Mouse (Mus musculus) gastrocnemius, postnatal 14 days (tissue): ENCODE data around the gene Faf1. TPM values are rescaled to one million over a fixed set of nuclear protein-coding genes. Genes with fewer than 3 reads are reported as not detected.

Experiments
- DNase-seq: peaks from one replicate; pipeline ENCODE4 v3.0.0; 2021; ENCODE audit warnings: mixed read lengths
- intact Hi-C: fragments of 180-260 bp; cut with DNase I; formaldehyde crosslinking; loops from one replicate; pipeline ENCODE4 v1.15.1; 2025; ENCODE audit warnings: low total_unique reads
- total RNA-seq, 2 experiments: library from RNA; stranded (reverse); gene quantifications; 2 replicates each; pipeline ENCODE4 v1.2.3; 2021

Faf1 gene
- total RNA-seq, 2 experiments from 2014 or later, result 23.1 to 23.6 TPM

DNA sequence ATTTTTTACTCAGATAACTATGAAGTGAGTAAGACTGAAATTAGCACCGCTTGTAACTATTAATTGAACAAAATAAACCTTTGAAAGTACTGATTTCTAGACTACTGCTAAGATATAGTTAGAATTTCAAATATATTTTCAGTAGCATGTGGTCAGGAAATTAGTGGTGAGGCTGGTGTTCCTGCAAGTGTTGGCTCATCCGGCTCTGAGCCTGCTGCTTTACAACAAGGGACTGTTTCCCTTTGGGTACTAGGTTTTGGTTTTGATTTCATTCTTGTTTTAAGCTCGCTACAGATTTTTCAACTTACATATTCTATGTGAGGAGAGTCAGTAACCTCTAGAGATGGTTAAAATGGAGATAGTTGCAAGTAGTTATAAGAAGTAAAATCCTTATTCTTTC lies 84.1 kb downstream of the Faf1 start:
- intact Hi-C loops, result loop anchor here (5.0 kb wide), 1 partner anchor 262 kb away; no protein-coding TSS in a partner anchor
- no peak for DNase-seq

DNA sequence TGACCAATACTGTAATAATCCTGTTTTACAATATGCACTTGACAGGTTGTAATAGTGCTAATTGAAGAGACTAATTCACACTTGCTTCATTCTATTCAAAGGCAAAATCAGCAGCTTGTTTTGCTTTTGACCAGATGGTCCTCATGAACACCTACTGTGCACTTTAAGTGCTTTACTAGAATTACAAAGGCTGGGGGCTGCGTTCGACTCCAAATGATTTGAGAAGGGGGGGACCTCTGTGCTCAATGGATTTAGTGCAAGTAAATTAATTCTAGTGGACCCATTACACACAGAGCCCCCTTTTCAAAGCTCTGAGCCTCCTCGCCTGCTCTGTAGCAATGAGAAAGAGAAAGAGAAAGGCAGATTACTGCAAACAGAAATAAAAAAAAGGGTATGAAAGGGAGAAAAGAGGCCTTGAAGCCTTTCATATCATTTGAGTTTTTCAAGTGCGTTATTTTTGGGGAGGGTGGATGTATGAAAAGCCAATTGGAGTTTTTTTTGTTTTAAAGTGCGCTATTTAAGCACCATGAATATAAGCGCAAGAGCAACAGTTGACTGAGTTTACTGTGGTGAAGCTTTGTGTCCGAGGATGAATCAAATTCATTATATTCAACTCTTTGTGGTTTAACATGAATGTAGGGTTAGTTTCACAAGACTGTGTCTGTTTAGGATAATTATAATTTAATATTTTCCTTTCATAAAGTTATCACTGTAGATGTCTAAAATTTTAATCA lies 86.5 kb downstream of the Faf1 start:
- intact Hi-C loops, result loop anchor here (5.0 kb wide), 1 partner anchor 259 kb away; no protein-coding TSS in a partner anchor
- DNase-seq, result no peak

- no peak for DNase-seq
- intact Hi-C loops, result no loop called here
Observed at GRCm38 (mm10) chr4:109769071-109769470, 92.7 kb downstream of the Faf1 start.

GRCm38 (mm10) chr4:109782577-109783114 lies 106.3 kb downstream of the Faf1 start:
- intact Hi-C loops, result no loop called here

GRCm38 (mm10) chr4:109789347-109790001 lies 113.1 kb downstream of the Faf1 start:
- intact Hi-C loops, result no loop called here
- DNase-seq, result no peak

More at GRCm38 (mm10) chr4:109782577-109783114, 106.3 kb downstream of the Faf1 start:
- no peak for DNase-seq

DNA sequence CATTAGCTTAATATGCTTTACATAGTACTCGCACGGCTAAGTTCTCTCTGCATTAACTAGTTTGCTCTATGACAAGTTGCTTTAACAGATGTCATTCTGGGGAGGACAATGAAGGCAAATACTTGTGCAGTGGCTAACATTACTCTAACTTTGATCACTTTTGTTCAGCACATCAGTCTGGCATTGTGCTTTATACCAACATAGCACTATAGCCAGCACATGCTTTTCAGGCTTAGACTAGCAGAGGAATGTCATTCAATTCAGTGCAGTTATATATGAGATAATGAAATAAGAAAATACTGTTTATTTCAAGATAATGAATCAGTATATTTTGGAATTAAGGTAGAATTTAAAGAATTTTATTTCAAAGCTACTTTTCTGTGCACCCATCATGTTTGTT lies 115.9 kb downstream of the Faf1 start:
- DNase-seq, result no peak
- intact Hi-C loops, result no loop called here

- DNase-seq, result no peak
- intact Hi-C loops, result no loop called here
Observed at GRCm38 (mm10) chr4:109793072-109793471, 116.7 kb downstream of the Faf1 start.

- intact Hi-C loops, result no loop called here
- DNase-seq, result no peak
Observed at GRCm38 (mm10) chr4:109797511-109798182, 121.3 kb downstream of the Faf1 start.

GRCm38 (mm10) chr4:109806408-109806807 lies 130.0 kb downstream of the Faf1 start:
- no peak for DNase-seq
- intact Hi-C loops, result no loop called here

DNA sequence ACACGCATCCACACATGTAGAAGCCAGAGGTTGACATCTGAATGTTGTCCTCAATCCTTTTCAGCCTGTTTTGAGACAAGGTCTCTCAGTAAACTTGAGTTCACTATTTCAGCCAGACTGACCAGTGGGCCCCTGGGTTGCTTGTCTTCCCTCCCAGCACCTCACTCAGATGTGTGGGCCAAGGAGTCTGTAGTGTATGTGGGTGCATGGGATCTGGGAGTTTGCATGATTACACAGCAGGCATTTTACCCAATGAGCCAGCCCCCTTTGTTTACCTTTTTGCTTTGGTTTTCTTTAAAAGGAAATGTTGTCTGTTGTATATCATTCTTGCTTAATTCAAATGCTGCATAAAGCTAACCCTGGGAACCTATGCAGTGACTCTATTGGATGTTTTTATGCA lies 138.8 kb downstream of the Faf1 start:
- DNase-seq, result no peak
- intact Hi-C loops, result no loop called here

DNA sequence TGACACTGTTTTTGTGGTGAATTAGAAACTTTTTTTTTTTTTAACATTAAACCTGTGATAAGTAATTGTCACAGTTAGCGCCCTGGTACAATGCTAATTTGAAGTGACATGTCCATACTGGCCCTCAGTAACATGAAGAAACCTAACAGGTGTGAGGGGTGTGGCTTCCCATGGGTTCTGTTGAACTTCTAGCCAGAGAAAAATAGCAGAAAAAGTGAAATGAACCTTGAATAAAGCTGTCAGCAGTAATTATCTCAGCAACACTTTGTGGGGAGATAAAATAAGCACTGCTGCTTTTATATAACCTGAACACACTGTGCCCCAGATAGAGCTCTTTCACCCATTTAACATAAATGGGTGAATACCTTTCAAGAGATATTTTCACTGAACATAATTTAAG lies 139.2 kb downstream of the Faf1 start:
- intact Hi-C loops, result no loop called here
- DNase-seq, result no peak

- intact Hi-C loops, result no loop called here
- no peak for DNase-seq
Observed at GRCm38 (mm10) chr4:109819455-109819854, 143.1 kb downstream of the Faf1 start.

DNA sequence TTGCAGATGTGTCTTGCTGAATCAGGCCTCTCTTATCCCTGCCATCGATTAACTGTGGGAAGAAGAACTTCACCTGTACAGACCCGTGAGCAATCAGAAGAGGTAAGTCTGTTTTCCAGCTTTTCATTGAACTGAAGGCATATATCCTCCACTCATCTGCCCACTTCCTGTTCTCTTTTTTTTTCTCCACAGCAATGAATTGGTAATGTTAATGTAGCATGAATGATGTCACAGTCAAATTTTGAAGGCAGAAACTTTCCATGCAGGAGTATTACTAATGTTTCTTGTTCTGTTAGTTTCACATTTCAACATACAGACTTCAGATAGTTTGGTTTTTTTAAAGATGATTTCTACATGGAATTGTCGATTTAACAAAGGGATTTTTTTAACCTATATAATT lies 153.4 kb downstream of the Faf1 start:
- intact Hi-C loops, result no loop called here
- no peak for DNase-seq

GRCm38 (mm10) chr4:109857851-109858250 lies 181.5 kb downstream of the Faf1 start:
- intact Hi-C loops, result no loop called here
- DNase-seq, result no peak

DNA sequence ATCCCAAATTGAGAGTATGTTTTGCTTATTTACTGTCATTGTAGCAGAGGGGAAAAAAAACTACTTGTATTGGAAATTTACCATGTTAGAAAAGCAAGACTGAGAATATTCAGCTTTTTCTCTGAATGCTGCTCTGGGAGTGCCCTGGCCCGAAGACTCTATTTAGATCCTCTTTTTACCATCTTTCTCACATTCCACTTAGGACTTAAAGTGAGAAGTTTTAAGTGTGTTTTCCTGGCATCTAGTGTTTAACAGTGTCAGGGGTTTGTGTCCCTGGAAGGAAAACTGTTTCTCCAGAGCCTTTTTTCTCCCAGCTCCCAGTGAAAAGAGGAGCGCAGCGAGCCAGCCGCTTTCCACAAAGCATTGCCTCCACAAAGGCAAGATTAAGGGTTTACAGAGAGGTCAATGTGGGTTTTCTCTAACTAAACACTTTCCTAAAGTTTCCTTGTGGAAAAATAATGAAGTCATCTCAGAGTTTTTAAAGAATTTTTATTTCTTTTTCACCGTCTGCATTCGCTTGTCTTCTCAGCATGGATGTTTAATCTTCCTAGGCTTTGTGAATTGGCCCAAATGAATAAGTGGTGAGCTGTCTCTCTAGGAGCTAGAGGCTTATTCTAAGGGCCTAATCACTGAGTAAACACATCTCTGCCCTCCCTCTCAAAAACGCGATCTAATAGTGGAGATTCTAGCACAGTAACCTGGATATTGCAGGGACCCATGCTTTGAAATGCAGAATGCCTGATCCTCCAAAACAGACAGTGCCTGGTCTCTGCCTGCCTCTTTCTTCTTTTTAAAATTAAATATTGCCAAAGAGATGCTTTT lies 182.4 kb downstream of the Faf1 start:
- DNase-seq, result no peak
- intact Hi-C loops, result no loop called here

- DNase-seq, result no peak
- intact Hi-C loops, result no loop called here
Observed at GRCm38 (mm10) chr4:109859401-109859800, 183.0 kb downstream of the Faf1 start.

DNA sequence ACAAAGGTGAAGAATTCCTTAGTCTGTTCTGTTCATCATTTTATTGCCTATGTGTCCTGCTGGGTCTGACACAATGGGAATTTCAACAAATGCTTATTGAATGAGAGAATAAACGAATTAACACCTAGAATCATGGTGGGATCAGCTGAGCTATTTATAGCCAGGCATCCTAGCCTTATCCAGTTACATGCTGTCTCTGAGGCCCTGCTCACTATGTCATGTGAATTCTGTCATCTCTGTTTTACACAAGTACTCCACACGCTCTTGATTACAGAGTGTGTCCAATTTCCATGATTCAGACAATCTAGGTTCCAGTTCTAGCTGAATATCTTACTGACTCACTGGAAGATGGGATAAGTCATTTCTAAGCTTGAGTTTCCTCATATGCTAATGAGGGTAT lies 183.9 kb downstream of the Faf1 start:
- no peak for DNase-seq

DNA sequence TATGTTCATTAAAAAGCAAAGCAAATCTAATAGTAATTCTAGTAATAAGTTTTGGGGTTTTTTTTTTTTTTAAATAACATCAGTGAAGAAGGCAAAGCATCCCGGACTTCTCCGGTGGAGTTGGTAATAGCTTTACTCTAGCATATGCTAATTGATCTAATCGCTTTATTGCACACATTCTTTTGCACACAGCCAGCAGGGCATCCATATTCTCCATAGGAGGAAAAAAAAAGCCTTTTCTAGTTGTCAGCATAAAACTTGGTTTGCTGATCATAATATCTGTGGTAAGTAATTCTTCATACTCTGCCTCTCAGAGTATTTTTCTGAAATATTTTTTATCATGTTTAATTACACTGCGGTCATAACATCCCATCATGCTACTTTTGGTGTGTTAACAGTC lies 185.9 kb downstream of the Faf1 start:
- no peak for DNase-seq
- intact Hi-C loops, result no loop called here

More for the DNA sequence above, 183.9 kb downstream of the Faf1 start:
- intact Hi-C loops, result no loop called here

DNA sequence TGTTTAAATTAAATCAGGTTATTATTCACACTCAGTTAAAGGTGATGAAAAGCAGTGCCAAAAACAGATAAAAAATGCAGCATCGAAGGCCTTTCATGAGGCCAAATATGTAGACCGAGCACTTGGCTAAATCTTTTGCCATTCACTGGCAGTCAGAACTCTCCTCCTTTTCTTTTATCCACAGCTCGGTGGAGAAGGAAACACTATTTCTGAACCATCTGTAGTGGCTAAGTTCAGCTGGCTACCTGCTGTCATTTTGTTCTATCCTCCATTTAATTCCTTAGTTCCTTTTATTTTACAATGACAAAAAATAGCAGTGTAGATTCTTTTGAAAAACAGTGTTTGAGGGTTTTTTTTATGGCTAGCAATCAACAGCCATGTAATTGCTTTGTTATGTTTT lies 186.6 kb downstream of the Faf1 start:
- DNase-seq, result no peak
- intact Hi-C loops, result no loop called here
